Mouse (Mus musculus) heart, embryonic 14.5 days (tissue): ENCODE data around the gene Iqcf1. TPM values are rescaled to one million over a fixed set of nuclear protein-coding genes. Genes with fewer than 3 reads are reported as not detected.
"Not testable (repeated sequence)": the region's sequence is repeated elsewhere in the genome, so short reads cannot be mapped to it uniquely, and the experiment has no call there.

Source experiments
- ATAC-seq: fragments of 200-750 bp; cut with Nextera tagmentation; 2 replicates; pipeline ENCODE4 v1.8.0; 2017; ENCODE audit warnings: low read depth, moderate TSS enrichment; ENCODE audit not compliant: insufficient number of reproducible peaks, insufficient read depth, low FRiP score
- H3K27ac ChIP-seq, 2 experiments: fragments of 200-500 bp in 1 of 2; fragments of 300-500 bp in 1 of 2; sonication (generic) in 1 of 2; replicated peaks in 1 of 2; 2 replicates each; pipeline ENCODE4 v1.5.1; 2012 to 2014; ENCODE audit warnings: low read depth in 2 of 2, low read length in 2 of 2, control low read depth in 1 of 2, mild to moderate bottlenecking in 1 of 2, mixed read lengths in 1 of 2; ENCODE audit not compliant: control insufficient read depth in 1 of 2, insufficient read depth in 1 of 2
- H3K27me3 ChIP-seq: fragments of 300-500 bp; sonication (generic); 2 replicates; pipeline ENCODE4 v1.6.1; 2014; ENCODE audit warnings: mild to moderate bottlenecking, low read length, control low read depth; ENCODE audit not compliant: control insufficient read depth, insufficient read depth
- H3K36me3 ChIP-seq: fragments of 300-500 bp; sonication (generic); 2 replicates; pipeline ENCODE4 v1.6.1; 2014; ENCODE audit warnings: mild to moderate bottlenecking, control low read depth, low read length, mixed read lengths; ENCODE audit not compliant: control insufficient read depth, insufficient read depth
- H3K4me1 ChIP-seq, 2 experiments: fragments of 200-500 bp in 1 of 2; fragments of 300-500 bp in 1 of 2; sonication (generic) in 1 of 2; 2 replicates each; pipeline ENCODE4 v1.6.1; 2012 to 2014; ENCODE audit warnings: low read length in 2 of 2, control low read depth in 1 of 2, mixed read lengths in 1 of 2; ENCODE audit not compliant: control insufficient read depth in 2 of 2, insufficient read depth in 2 of 2
- H3K4me2 ChIP-seq: fragments of 300-500 bp; sonication (generic); 2 replicates; pipeline ENCODE4 v1.6.1; 2014; ENCODE audit warnings: mild to moderate bottlenecking, low read length
- H3K4me3 ChIP-seq, 2 experiments: fragments of 200-500 bp in 1 of 2; fragments of 300-500 bp in 1 of 2; sonication (generic) in 1 of 2; 2 replicates each; pipeline ENCODE4 v1.5.1; 2012 to 2014; ENCODE audit warnings: low read length in 2 of 2, mild to moderate bottlenecking in 2 of 2, control low read depth in 1 of 2, low read depth in 1 of 2, moderate library complexity in 1 of 2; ENCODE audit not compliant: control insufficient read depth in 1 of 2, insufficient read depth in 1 of 2
- H3K9ac ChIP-seq: fragments of 300-500 bp; sonication (generic); 2 replicates; pipeline ENCODE4 v1.6.1; 2014; ENCODE audit warnings: mild to moderate bottlenecking, low read length
- H3K9me3 ChIP-seq: fragments of 300-500 bp; sonication (generic); 2 replicates; pipeline ENCODE4 v1.6.1; 2016; ENCODE audit warnings: low read length, control low read depth; ENCODE audit not compliant: control insufficient read depth
- WGBS: fragments of 180-500 bp; shearing (Covaris S2); extraction: QIAGEN DNeasy Blood & Tissue Kit; methylation state at CpG from one replicate; pipeline ENCODE4 v1.1.7; 2014; 5-methylcytosine and 5-hydroxymethylcytosine counted together
- polyA plus RNA-seq: library from polyadenylated mRNA; unstranded; fragments of >200 nt; fragmentation: Nextera tagmentation; extraction: Ambion mirVana; gene quantifications from 2 replicates; pipeline ENCODE4 v1.2.1, GENCODE M21; 2014

Gene Iqcf1
- polyA plus RNA-seq, 1 experiment from 2014 or later: not detected

DNA sequence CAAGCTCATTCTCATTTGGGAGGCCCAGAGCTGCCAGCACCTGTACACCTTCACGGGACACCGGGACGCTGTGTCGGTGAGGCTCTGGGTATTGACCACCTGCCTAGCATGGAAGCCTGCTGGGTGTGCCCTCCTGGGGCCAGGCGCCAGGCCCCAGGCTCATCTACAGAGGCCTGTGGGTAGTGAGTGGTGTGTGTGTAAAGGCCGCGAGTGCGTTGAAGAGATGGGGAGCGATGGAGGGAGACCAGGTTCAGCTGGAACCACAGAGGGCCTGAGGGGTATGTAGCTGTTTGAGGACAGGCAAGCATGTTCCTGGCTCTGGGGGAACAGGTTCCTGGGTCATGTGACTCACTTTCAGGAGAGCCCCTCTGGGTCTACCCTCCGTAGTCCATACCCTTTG, 16.6 kb upstream of the Iqcf1 start:
- Histone ChIP-seq H3K27me3 (no peaks in the 10 kb centered on the region), H3K9ac (no peak overlapping the region), H3K4me3 (no peak overlapping the region), H3K27ac (no peak overlapping the region), H3K4me2 (no peak overlapping the region), H3K36me3 (peaks cover 61% of the 10 kb centered on the region), H3K4me1 (peaks cover 3 to 6% of the 10 kb centered on the region in 2 experiments), H3K9me3 (no peaks in the 10 kb centered on the region)
- no peak for ATAC-seq
- 97% methylated on average over 10 of the region's 10 CpGs for WGBS

DNA sequence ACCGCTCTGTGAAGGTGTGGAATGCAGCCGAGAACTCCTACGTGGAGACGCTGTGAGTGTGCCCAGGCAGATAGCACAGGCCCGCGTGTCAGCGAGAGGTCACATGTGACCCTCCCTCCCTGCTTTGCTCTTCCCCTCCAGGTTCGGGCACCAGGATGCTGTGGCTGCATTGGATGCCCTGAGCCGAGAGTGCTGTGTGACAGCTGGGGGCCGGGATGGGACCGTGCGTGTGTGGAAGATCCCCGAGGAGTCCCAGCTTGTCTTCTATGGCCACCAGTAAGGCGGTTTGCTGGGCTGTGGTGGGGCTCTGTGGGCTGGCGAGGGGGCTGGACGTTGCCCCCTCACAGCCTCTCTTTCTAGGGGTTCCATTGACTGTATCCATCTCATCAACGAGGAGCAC, 16.2 kb upstream of the Iqcf1 start:
- H3K27me3 ChIP-seq: no peaks in the 10 kb centered on the region
- no peak for ATAC-seq

DNA sequence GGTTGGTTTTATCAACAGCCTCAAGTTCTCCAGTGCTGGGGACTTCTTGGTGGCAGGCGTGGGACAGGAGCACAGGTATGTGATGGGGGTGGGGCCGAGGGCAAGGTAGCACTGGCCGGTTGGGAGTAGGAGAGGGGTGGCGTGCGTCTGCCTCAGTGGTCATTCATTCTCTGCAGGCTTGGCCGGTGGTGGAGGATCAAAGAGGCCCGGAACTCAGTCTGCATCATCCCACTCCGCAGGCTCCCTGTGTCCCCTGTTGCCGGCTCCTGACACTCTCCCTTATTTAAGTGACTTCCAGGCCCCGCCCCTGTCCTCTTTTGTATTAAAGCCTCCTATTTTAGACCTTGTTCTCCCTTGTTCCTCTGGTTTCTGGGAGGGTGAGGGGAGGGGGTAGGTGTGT, 14.7 kb upstream of the Iqcf1 start:
- Histone ChIP-seq H3K9ac (no peak overlapping the region), H3K9me3 (no peaks in the 10 kb centered on the region), H3K36me3 (peaks cover 61% of the 10 kb centered on the region), H3K27ac (no peak overlapping the region), H3K27me3 (no peaks in the 10 kb centered on the region), H3K4me1 (peaks cover 0 to 6% of the 10 kb centered on the region in 2 experiments; a peak in 2 of 4 replicates), H3K4me2 (no peak overlapping the region), H3K4me3 (no peak overlapping the region)
- ATAC-seq: no peak
- 91% methylated on average over 10 of the region's 10 CpGs for WGBS

More for the DNA sequence above, 16.2 kb upstream of the Iqcf1 start:
- Histone ChIP-seq H3K27ac (no peak overlapping the region), H3K36me3 (peaks cover 61% of the 10 kb centered on the region), H3K4me3 (no peak overlapping the region), H3K4me2 (no peak overlapping the region), H3K4me1 (peaks cover 0 to 3% of the 10 kb centered on the region in 2 experiments; a peak in 1 of 4 replicates), H3K9me3 (no peaks in the 10 kb centered on the region), H3K9ac (no peak overlapping the region)
- WGBS: 84% methylated on average over 17 of the region's 17 CpGs

DNA sequence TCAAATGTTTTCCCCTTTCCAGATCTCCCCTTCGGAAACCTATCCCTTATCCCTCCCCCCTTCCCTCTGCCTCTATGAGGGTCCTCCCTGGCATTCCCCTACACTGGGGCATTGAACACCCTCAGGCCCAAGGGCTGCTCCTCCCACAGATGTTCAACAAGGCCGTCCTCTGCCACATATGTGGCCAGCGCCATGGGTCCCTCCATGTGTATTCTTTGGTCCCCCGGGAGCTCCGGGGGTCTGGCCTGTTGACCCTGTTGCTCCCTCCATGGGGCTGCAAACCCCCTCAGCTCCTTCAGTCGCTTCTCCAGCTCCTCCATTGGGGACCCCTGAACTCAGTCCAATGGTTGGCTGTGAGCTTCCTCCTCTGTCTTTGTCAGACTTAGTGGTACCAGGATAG, 12.2 kb upstream of the Iqcf1 start:
- 85% methylated on average over 6 of the region's 6 CpGs for WGBS

DNA sequence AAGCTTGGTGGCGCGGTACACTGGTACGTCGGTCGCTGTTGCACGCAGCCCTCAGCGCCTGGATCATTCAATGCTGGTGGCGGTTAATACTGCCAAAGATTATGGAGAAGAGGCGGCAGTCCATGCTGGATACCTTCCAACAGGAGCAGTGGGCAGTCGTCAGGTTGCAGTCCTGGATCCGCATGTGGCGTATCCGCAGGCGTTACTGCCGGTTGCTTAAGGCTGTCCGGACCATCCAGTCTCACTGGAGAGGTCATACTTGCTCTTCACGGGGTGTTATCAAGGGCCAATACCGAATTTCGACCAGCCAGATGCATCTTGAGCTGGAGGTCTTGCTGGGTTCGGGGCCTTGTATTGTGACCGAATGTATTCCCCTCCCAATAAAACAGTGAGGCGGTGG, 2.1 kb downstream of the Iqcf1 start:
- Histone ChIP-seq H3K4me3 (no peak overlapping the region), H3K27me3 (no peaks in the 10 kb centered on the region), H3K4me2 (no peak overlapping the region), H3K4me1 (no peaks in the 10 kb centered on the region), H3K9me3 (no peaks in the 10 kb centered on the region), H3K9ac (no peak overlapping the region), H3K27ac (no peak overlapping the region), H3K36me3 (no peaks in the 10 kb centered on the region)
- 86% methylated on average over 22 of the region's 22 CpGs for WGBS
- no peak for ATAC-seq

More for the DNA sequence above, 12.2 kb upstream of the Iqcf1 start:
- not testable (repeated sequence) for H3K4me2 ChIP-seq, H3K27ac ChIP-seq, H3K4me1 ChIP-seq, H3K4me3 ChIP-seq, H3K9me3 ChIP-seq, H3K9ac ChIP-seq, ATAC-seq, H3K27me3 ChIP-seq
- peaks cover 36% of the 10 kb centered on the region for H3K36me3 ChIP-seq

DNA sequence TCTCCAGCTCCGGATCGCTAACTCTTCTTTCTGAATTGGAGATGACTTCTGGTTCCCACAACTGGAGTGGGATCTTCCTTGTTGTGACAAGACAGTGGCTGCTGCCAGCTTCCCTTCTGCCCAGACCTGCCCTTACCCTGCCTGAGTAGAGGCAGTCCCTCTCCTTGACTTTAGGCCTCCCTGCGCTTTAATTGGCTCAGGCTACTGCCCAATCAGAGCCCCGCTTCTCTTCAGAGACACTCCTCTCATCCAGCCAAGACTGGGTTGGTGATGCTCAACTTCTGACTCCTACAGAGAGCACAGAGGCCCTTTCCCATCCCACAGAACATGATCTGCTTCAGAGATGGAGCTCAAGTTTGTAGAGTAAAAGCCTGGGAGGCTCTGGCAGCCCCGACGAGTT, 4.5 kb downstream of the Iqcf1 start:
- 70% methylated on average over 6 of the region's 6 CpGs for WGBS
- no peaks in the 10 kb centered on the region for H3K36me3 ChIP-seq
- no peak overlapping the region for H3K4me3 ChIP-seq
- no peaks in the 10 kb centered on the region for H3K4me1 ChIP-seq
- no peak overlapping the region for H3K4me2 ChIP-seq
- no peaks in the 10 kb centered on the region for H3K9me3 ChIP-seq
- no peak overlapping the region for H3K9ac ChIP-seq
- H3K27me3 ChIP-seq: peaks cover 4% of the 10 kb centered on the region
- H3K27ac ChIP-seq: no peak overlapping the region
- no peak for ATAC-seq

DNA sequence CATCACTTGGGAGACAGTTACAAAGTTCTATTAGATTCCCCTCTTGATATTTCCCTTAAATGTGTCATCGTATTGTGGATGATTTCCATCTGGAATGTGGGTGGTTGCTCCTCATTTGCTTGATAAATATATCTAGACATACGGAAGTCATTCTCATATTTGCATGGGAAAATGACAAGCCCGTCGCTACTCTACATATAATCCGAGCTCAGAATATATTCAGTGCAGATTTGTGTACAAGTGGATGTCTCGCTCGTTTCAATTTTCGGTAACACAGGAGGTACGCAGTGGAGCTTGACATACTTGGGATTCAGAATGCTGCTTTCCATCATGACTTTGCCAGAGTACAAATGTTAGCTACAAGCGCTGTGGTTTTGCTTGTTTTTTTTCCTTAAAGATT, 9.6 kb downstream of the Iqcf1 start:
- H3K9ac ChIP-seq: no peak overlapping the region
- ATAC-seq: no peak
- no peak overlapping the region for H3K4me3 ChIP-seq
- H3K27ac ChIP-seq: no peak overlapping the region
- H3K27me3 ChIP-seq: peaks cover 7% of the 10 kb centered on the region
- H3K4me1 ChIP-seq: peaks cover 5 to 9% of the 10 kb centered on the region in 2 experiments; a peak in 3 of 4 replicates
- H3K4me2 ChIP-seq: no peak overlapping the region
- no peaks in the 10 kb centered on the region for H3K36me3 ChIP-seq
- H3K9me3 ChIP-seq: no peaks in the 10 kb centered on the region
- WGBS: 86% methylated on average over 10 of the region's 10 CpGs

DNA sequence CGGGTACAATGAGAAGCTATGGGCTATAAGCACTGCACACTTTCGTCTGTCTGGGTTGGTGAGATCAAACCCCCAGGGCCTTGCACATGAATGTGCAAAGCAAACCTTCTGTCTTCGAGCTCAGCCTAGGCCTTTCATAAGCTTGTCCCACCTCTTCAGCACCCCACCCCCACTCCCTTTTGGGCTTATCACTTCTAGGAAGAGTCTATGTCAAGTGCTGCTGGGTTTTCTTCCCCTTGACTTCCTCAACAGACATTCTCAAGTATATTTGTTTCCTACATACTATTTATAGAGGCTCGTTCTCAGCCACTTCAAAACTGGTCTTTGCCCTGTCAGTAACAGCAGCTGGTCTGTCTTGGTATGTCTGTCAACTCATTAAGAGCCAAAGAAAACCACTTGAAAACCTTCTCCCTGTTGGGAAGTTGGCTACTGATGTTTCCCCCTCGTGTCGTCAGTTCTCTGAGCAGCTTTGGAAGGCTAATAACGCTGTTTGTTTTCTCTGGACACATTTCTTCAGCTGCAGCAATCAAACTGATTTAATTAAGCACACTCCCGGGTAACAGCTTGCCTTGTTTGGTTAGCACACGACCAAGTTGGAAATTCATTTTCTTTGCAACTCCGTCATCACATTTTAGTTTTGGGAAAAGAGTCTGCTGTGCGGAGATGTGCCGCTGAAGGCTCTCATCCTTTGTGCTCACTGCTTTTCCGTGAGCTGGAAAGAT, 13.1 kb downstream of the Iqcf1 start:
- peaks cover 9% of the 10 kb centered on the region for H3K27me3 ChIP-seq
- H3K9me3 ChIP-seq: no peaks in the 10 kb centered on the region
- no peak overlapping the region for H3K4me3 ChIP-seq
- no peak for ATAC-seq
- H3K27ac ChIP-seq: no peak overlapping the region
- WGBS: 28% methylated on average over 13 of the region's 13 CpGs
- peaks cover 5 to 9% of the 10 kb centered on the region in 2 experiments; a peak in 3 of 4 replicates for H3K4me1 ChIP-seq
- H3K4me2 ChIP-seq: 0 out of 2 replicates have a peak overlapping the region, but pooled peaks have one; percentile 17
- no peak overlapping the region for H3K9ac ChIP-seq
- H3K36me3 ChIP-seq: no peaks in the 10 kb centered on the region
